Mouse (Mus musculus) right cerebral cortex, adult 2 months (tissue): ENCODE data around the gene Senp7.
"Not testable (repeated sequence)": the region's sequence is repeated elsewhere in the genome, so short reads cannot be mapped to it uniquely, and the experiment has no call there.

ENCODE experiments used
- DNase-seq, 2 experiments: peaks; one replicate each; pipeline ENCODE4 v3.0.0; 2021 to 2022; ENCODE audit warnings: low spot score in 2 of 2

The Senp7 gene

GRCm38 (mm10) chr16:56066113-56066512, 18.0 kb downstream of the Senp7 start:
- no peak for DNase-seq

- no peak for DNase-seq
Measured at GRCm38 (mm10) chr16:56068523-56069070, 20.5 kb downstream of the Senp7 start.

GRCm38 (mm10) chr16:56071317-56072232, 23.4 kb downstream of the Senp7 start:
- DNase-seq, result no peak

GRCm38 (mm10) chr16:56072533-56072932, 24.4 kb downstream of the Senp7 start:
- DNase-seq, result no peak

- not testable (repeated sequence) for DNase-seq
Measured at GRCm38 (mm10) chr16:56073150-56073549, 25.0 kb downstream of the Senp7 start.

GRCm38 (mm10) chr16:56074122-56074521, 26.0 kb downstream of the Senp7 start:
- DNase-seq, result no peak

GRCm38 (mm10) chr16:56074565-56074964, 26.4 kb downstream of the Senp7 start:
- DNase-seq, result no peak

GRCm38 (mm10) chr16:56075222-56076111, 27.3 kb downstream of the Senp7 start:
- DNase-seq, result peak; percentile 75 to 81

GRCm38 (mm10) chr16:56076121-56076869, 28.2 kb downstream of the Senp7 start:
- no peak for DNase-seq

GRCm38 (mm10) chr16:56079419-56079818, 31.3 kb downstream of the Senp7 start:
- no peak for DNase-seq

GRCm38 (mm10) chr16:56081691-56082090, 33.6 kb downstream of the Senp7 start:
- DNase-seq, result no peak

- no peak for DNase-seq
Measured at GRCm38 (mm10) chr16:56086336-56086735, 38.2 kb downstream of the Senp7 start.

GRCm38 (mm10) chr16:56090385-56090784, 42.2 kb downstream of the Senp7 start:
- DNase-seq, result no peak

GRCm38 (mm10) chr16:56096401-56097018, 48.4 kb downstream of the Senp7 start:
- not testable (repeated sequence) for DNase-seq

GRCm38 (mm10) chr16:56115706-56116105, 67.6 kb downstream of the Senp7 start:
- no peak for DNase-seq

- no peak for DNase-seq
Measured at GRCm38 (mm10) chr16:56116155-56116554, 68.0 kb downstream of the Senp7 start.

- no peak for DNase-seq
Measured at GRCm38 (mm10) chr16:56117327-56118180, 69.4 kb downstream of the Senp7 start.

GRCm38 (mm10) chr16:56122517-56122916, 74.4 kb downstream of the Senp7 start:
- DNase-seq, result no peak

- no peak for DNase-seq
Measured at GRCm38 (mm10) chr16:56124045-56124444, 75.9 kb downstream of the Senp7 start.

GRCm38 (mm10) chr16:56131666-56132065, 83.5 kb downstream of the Senp7 start:
- DNase-seq, result no peak
